Mouse (Mus musculus) CD4-positive, CD25-positive, alpha-beta regulatory T cell, adult 4 months (primary cell): Measurements from ENCODE around the gene Plekho1. TPM values are rescaled to one million over a fixed set of nuclear protein-coding genes. Genes with fewer than 3 reads are reported as not detected.
A peak's percentile ranks its signal among the peaks of the same experiment; 100 is the strongest.

Source experiments
- ATAC-seq: one replicate; pipeline ENCODE4 v1.8.0; 2017
- polyA plus RNA-seq, 2 experiments: library from polyadenylated mRNA; unstranded; fragments of 100-300 nt; shearing (Covaris generic); gene quantifications; one replicate each; pipeline ENCODE4 v1.2.1; 2017

Gene Plekho1
- polyA plus RNA-seq, 2 experiments from 2014 or later = 9.8 to 10.1 TPM

- ATAC-seq = no peak
Observed at GRCm38 (mm10) chr3:96001560-96001959, 5.8 kb upstream of the Plekho1 start.

- no peak for ATAC-seq
Observed at GRCm38 (mm10) chr3:96000921-96001501, 5.2 kb upstream of the Plekho1 start.

GRCm38 (mm10) chr3:96000080-96000632 is 4.4 kb upstream of the Plekho1 start:
- no peak for ATAC-seq

- no peak for ATAC-seq
Observed at GRCm38 (mm10) chr3:95999308-96000079, 3.7 kb upstream of the Plekho1 start.

GRCm38 (mm10) chr3:95997203-95997721 is 1.5 kb upstream of the Plekho1 start:
- no peak for ATAC-seq

- no peak for ATAC-seq
Observed at GRCm38 (mm10) chr3:95996451-95997073, 761 bp upstream of the Plekho1 start.

GRCm38 (mm10) chr3:95994975-95995801 is 613 bp downstream of the Plekho1 start:
- ATAC-seq = no peak

- no peak for ATAC-seq
Observed at GRCm38 (mm10) chr3:95994381-95994846, 1.4 kb downstream of the Plekho1 start.

GRCm38 (mm10) chr3:95993881-95994280 is 1.9 kb downstream of the Plekho1 start:
- no peak for ATAC-seq

- no peak for ATAC-seq
Observed at GRCm38 (mm10) chr3:95992990-95993603, 2.7 kb downstream of the Plekho1 start.

- ATAC-seq = no peak
Observed at GRCm38 (mm10) chr3:95990413-95990941, 5.3 kb downstream of the Plekho1 start.

GRCm38 (mm10) chr3:95988969-95989368 is 6.8 kb downstream of the Plekho1 start:
- ATAC-seq = no peak

GRCm38 (mm10) chr3:95988138-95988537 is 7.7 kb downstream of the Plekho1 start:
- no peak for ATAC-seq

GRCm38 (mm10) chr3:95987386-95988110 is 8.3 kb downstream of the Plekho1 start:
- no peak for ATAC-seq

- ATAC-seq = peak; percentile 47
Observed at GRCm38 (mm10) chr3:95986984-95987383, 8.8 kb downstream of the Plekho1 start.

- ATAC-seq = peak; percentile 88
Observed at GRCm38 (mm10) chr3:95986001-95986622, 9.7 kb downstream of the Plekho1 start.

- peak; percentile 15 for ATAC-seq
Observed at GRCm38 (mm10) chr3:95985209-95986000, 10.4 kb downstream of the Plekho1 start.

- no peak for ATAC-seq
Observed at GRCm38 (mm10) chr3:95982129-95982528, 13.7 kb downstream of the Plekho1 start.

GRCm38 (mm10) chr3:95980276-95980970 is 15.4 kb downstream of the Plekho1 start:
- no peak for ATAC-seq
